Mouse (Mus musculus): ENCODE measurements around the gene Dscaml1. TPM values are rescaled to one million over a fixed set of nuclear protein-coding genes. Genes with fewer than 3 reads are reported as not detected.

Dscaml1 gene
- polyA plus RNA-seq, 1 experiment from 2014 or later = 0.01 TPM

DNA sequence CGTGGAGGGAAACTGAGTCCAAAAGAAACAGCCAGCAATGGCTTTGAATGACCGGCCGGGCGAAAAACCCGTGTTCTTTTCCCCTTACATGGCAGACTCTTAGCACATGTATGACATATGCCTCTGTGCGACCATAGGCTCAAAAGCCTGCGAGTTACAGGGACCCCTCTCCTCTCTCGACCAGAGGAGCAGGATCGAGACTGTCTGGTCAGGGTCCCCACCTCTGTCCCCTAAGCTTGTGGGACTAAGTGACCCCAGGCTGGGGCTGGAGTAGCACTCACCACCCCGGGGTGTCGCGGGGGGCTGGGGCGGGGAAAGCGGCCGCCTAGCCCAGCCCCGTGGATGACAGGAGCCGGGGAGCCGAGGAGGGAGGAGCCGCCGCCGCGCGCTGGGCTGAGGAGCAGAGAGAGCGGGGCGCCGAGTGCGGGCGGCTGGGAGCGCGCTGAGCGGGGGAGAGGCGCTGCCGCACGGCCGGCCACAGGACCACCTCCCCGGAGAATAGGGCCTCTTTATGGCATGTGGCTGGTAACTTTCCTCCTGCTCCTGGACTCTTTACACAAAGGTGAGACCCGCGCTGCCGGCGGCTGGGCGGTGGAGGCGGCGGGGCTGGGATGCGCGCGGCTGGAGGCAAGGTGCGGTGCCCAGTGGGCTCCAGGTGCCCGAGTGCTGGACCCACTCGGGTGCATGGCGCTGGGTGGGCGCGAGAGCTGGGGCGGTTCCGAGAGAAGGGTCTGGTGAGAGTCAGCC is 3.7 kb downstream of the Dscaml1 start:
- no peak for ATAC-seq (ENCODE audit: insufficient read depth)
- Histone ChIP-seq H3K9me3 (replicated peaks) (no peaks in the 10 kb centered on the region), H3K27ac (replicated peaks) (no peak overlapping the region), H3K4me1 (replicated peaks) (no peaks in the 10 kb centered on the region), H3K9ac (no peak overlapping the region), H3K4me3 (replicated peaks) (no peak overlapping the region), H3K36me3 (replicated peaks) (no peaks in the 10 kb centered on the region), H3K27me3 (peaks cover 57% of the 10 kb centered on the region), H3K4me2 (peak overlapping the region; percentile 23)
- WGBS (ENCODE audit: insufficient replicate concordance) = 3% methylated on average over 54 of the region's 54 CpGs

DNA sequence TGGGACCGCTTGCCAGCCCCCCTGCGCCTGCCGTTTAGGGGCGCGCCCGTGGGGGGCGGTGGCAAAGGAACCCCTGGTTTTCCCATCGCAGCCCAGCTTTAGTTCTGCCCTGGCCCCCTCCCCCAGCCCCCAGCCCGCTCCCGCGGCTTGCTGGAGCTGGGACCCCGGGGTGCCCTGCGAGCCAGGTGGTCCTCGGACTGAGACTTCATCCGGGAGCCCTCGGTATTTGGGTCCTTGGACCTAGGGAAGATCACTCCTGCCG is 4.2 kb downstream of the Dscaml1 start:
- Histone ChIP-seq H3K4me1 (replicated peaks) (no peaks in the 10 kb centered on the region), H3K36me3 (replicated peaks) (no peaks in the 10 kb centered on the region), H3K27ac (replicated peaks) (no peak overlapping the region), H3K4me3 (replicated peaks) (no peak overlapping the region), H3K9ac (no peak overlapping the region), H3K4me2 (no peak overlapping the region), H3K27me3 (peaks cover 57% of the 10 kb centered on the region), H3K9me3 (replicated peaks) (no peaks in the 10 kb centered on the region)
- 5% methylated on average over 17 of the region's 17 CpGs for WGBS (ENCODE audit: insufficient replicate concordance)
- ATAC-seq (ENCODE audit: insufficient read depth) = no peak

DNA sequence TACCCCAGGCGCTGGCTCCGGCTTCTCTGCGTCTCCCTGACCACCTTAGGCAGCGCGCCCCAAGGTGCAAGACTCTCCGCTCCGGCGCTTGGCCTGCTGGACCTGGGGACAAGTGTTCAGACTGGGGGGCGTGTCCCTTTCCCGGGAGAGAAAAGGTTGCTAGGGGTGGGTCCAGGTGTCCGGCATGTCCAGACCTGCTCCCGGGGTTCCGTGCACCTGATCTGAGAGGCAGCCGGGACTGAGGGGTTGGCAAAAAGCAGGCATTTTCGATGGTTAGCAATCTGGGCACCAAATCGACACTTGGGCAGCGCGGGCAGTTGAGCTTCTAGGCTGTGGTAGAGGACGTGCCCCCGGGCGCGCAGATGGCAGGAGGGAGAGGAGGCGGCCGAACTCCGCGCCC is 4.7 kb downstream of the Dscaml1 start:
- no peak overlapping the region for H3K4me2 ChIP-seq

DNA sequence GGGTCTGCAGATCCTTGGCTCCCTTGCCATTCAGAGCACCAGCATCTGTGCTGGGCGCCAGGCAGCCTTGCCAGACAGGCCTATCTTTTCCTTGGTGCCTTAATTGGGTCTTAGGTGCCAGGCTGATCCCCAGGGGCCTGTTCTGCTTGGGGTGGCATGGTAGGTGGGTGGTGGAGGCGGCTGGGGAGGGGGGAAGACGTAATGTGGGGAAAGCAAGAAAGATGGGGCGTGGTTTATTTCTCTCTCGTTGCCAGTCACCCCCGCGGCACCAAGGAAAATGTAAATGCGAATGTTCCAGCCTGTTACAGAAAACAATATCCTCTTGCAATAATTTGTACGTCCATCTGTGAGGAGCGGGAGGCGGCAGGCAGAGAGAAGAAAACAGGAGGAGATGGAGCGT is 6.2 kb downstream of the Dscaml1 start:
- no peak overlapping the region for H3K27ac ChIP-seq (replicated peaks)
- H3K9ac ChIP-seq = no peak overlapping the region
- H3K4me2 ChIP-seq = no peak overlapping the region
- no peak for ATAC-seq (ENCODE audit: insufficient read depth)
- H3K9me3 ChIP-seq (replicated peaks) = no peaks in the 10 kb centered on the region
- no peaks in the 10 kb centered on the region for H3K4me1 ChIP-seq (replicated peaks)
- H3K4me3 ChIP-seq (replicated peaks) = no peak overlapping the region
- WGBS (ENCODE audit: insufficient replicate concordance) = 62% methylated on average over 12 of the region's 12 CpGs
- peaks cover 54% of the 10 kb centered on the region for H3K27me3 ChIP-seq
- no peaks in the 10 kb centered on the region for H3K36me3 ChIP-seq (replicated peaks)

More for the DNA sequence above, 4.7 kb downstream of the Dscaml1 start:
- Histone ChIP-seq H3K27ac (replicated peaks) (no peak overlapping the region), H3K4me3 (replicated peaks) (no peak overlapping the region), H3K4me1 (replicated peaks) (no peaks in the 10 kb centered on the region), H3K27me3 (peaks cover 57% of the 10 kb centered on the region), H3K36me3 (replicated peaks) (no peaks in the 10 kb centered on the region), H3K9me3 (replicated peaks) (no peaks in the 10 kb centered on the region), H3K9ac (no peak overlapping the region)
- no peak for ATAC-seq (ENCODE audit: insufficient read depth)
- 7% methylated on average over 26 of the region's 26 CpGs for WGBS (ENCODE audit: insufficient replicate concordance)

DNA sequence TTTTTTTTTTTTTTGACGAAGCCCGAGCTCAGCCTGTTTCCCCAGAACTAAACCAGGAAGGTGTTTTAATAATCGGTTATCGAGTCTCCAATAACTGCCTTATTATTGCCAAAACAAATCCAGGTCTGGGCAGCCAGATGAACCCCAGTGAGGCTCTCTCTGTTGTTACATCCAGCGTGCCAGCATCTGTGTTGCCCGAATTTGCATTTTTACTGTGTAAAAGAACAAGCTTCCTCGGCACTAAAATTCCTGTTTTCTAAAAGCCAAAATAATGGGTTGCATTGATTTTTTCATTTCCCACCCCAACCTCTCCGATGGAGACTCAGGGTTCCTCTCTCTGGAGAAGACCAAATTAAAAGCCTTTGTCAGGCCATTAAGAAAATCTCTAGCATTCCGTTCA is 6.7 kb downstream of the Dscaml1 start:
- Histone ChIP-seq H3K27me3 (peaks cover 50% of the 10 kb centered on the region), H3K9me3 (replicated peaks) (no peaks in the 10 kb centered on the region), H3K9ac (no peak overlapping the region), H3K36me3 (replicated peaks) (no peaks in the 10 kb centered on the region), H3K4me3 (replicated peaks) (no peak overlapping the region), H3K27ac (replicated peaks) (no peak overlapping the region), H3K4me1 (replicated peaks) (no peaks in the 10 kb centered on the region), H3K4me2 (no peak overlapping the region)
- 61% methylated on average over 9 of the region's 9 CpGs for WGBS (ENCODE audit: insufficient replicate concordance)
- no peak for ATAC-seq (ENCODE audit: insufficient read depth)

DNA sequence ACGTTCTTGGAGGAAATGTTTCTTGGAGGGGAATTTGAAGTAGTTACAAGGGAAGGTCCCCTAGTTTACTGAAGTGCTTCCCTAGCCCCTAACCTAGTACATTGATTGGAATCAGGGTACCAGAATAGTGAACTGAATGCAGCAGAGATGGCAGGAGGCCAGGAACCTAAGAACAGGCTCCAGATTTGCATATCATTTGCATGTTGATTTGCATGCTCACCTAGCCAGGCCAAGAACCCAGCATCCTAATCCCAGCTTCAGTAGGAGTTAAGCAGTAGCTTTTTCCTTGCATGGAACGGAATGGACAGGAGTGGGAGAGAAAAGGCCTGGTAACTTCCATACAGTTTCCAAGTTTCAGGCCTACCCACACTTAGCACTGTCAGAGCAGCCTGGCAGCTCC is 7.7 kb downstream of the Dscaml1 start:
- no peak for ATAC-seq (ENCODE audit: insufficient read depth)
- Histone ChIP-seq H3K27ac (replicated peaks) (no peak overlapping the region), H3K4me1 (replicated peaks) (no peaks in the 10 kb centered on the region), H3K9me3 (replicated peaks) (no peaks in the 10 kb centered on the region), H3K36me3 (replicated peaks) (no peaks in the 10 kb centered on the region), H3K4me3 (replicated peaks) (no peak overlapping the region), H3K27me3 (peaks cover 43% of the 10 kb centered on the region), H3K4me2 (no peak overlapping the region), H3K9ac (no peak overlapping the region)
- 55% methylated on average over 2 of the region's 2 CpGs for WGBS (ENCODE audit: insufficient replicate concordance)

DNA sequence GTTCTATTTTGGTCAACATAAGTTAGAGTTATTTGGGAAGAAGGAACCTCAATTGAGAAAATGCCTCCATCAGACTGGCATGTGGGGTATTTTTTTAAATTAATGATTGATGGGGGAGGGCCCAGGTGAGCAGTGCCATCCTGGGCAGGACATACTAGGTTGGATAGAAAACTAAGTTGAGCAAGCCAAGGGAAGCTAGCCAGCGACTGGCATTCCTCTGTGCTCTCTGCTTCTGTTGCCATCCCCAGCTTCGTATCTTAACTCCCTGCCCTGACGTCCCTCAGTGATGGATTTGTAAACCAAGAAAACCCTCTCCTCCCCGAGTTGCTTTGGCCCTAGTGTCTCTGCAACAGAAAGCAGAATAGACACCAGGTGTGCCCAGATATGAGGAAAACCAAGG is 12.6 kb downstream of the Dscaml1 start:
- no peak for ATAC-seq (ENCODE audit: insufficient read depth)
- peaks cover 8% of the 10 kb centered on the region; the same call in 1 of the 2 replicates for H3K27me3 ChIP-seq
- H3K4me2 ChIP-seq = no peak overlapping the region
- H3K36me3 ChIP-seq (replicated peaks) = no peaks in the 10 kb centered on the region
- H3K27ac ChIP-seq (replicated peaks) = no peak overlapping the region
- 50% methylated on average over 4 of the region's 4 CpGs for WGBS (ENCODE audit: insufficient replicate concordance)
- H3K4me3 ChIP-seq (replicated peaks) = no peak overlapping the region
- H3K4me1 ChIP-seq (replicated peaks) = no peaks in the 10 kb centered on the region
- no peak overlapping the region for H3K9ac ChIP-seq
- no peaks in the 10 kb centered on the region for H3K9me3 ChIP-seq (replicated peaks)

DNA sequence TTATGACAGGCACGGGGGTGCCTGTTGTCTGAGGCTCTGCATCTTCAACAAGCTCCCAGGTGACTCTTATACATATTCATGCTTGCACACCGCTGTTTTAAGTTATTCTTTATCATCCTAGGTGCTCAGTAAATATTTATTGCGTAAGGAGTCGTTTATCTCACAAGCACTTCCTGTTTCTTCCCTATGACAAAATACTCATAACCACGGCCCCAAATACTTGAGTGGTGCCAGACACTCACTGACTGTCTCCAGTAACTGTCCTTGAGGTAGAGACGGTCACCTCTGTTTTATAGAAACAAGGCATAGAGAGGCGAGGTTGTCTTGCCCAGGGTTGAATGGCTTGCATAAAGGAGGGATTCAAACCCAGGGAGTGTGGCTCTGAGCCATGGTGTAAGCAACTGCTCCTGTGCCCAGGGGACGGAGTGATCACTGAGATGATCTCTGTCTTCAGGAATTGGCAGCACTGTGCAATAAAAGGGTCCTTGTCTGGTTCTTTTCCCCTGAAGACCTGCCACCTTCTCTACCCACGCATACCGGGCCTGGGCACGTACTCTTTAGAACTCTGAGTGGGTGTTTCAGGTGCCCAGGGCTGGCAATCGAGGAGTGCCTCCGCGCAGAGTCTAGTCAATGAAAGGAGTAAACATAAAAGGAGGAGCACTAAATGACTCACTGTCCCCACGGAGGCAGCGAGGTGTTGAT is 13.8 kb downstream of the Dscaml1 start:
- Histone ChIP-seq H3K27me3 (peaks cover 4% of the 10 kb centered on the region; the same call in 1 of the 2 replicates), H3K4me1 (replicated peaks) (no peaks in the 10 kb centered on the region), H3K36me3 (replicated peaks) (no peaks in the 10 kb centered on the region), H3K9me3 (replicated peaks) (no peaks in the 10 kb centered on the region), H3K4me3 (replicated peaks) (no peak overlapping the region), H3K4me2 (no peak overlapping the region), H3K9ac (no peak overlapping the region), H3K27ac (replicated peaks) (no peak overlapping the region)
- ATAC-seq (ENCODE audit: insufficient read depth) = no peak
- 52% methylated on average over 16 of the region's 16 CpGs for WGBS (ENCODE audit: insufficient replicate concordance)

DNA sequence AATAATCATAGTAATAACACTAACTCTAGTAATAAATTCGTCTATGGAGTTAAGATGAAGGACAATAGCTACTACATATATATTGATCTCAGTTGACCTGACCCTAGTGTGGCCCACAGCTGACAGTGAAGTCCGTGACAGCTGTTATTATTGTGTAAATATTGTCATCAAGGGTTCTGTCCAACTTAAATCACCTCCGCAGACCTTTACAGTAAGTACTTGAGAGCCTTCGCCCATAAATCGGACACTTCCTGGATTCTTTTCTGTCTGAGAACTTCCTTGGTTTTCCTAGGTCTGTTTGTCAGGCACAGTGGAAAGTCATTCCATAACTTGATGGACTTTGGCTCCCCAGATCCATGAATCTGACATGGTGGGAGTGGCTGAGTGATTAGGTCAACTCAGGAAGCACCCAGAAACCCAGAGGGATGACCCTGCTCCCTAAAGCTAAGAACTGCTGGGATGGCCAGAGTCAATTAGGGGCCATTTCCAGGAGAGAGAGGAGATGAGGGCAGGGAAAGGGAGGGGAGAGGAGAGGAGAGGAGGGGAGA is 17.9 kb downstream of the Dscaml1 start:
- Histone ChIP-seq H3K36me3 (replicated peaks) (no peaks in the 10 kb centered on the region), H3K9ac (no peak overlapping the region), H3K27me3 (peaks cover 9% of the 10 kb centered on the region; the same call in 1 of the 2 replicates), H3K4me1 (replicated peaks) (no peaks in the 10 kb centered on the region), H3K4me3 (replicated peaks) (no peak overlapping the region), H3K9me3 (replicated peaks) (no peaks in the 10 kb centered on the region), H3K27ac (replicated peaks) (no peak overlapping the region), H3K4me2 (no peak overlapping the region)
- 57% methylated on average over 5 of the region's 5 CpGs for WGBS (ENCODE audit: insufficient replicate concordance)
- no peak for ATAC-seq (ENCODE audit: insufficient read depth)

DNA sequence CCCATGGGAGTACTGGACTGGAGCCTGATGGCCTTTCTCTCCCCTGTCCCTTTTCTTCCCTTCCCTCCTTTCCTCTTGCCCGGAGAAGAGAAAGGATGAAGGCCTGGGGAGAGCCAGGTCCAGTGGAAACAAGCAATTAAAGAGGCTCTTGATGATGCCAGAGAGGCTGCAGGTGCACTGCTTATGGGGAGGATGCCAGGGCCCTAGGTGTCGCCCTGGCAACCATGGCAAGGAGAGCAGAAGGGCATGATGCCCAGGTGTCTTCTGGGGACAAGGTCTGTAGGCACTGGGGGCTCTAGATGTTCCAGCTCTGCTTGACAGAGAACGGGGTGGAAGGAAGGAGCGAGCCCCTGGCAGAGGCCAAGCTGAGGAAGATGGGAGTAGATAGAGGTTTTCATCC is 23.2 kb downstream of the Dscaml1 start:
- ATAC-seq (ENCODE audit: insufficient read depth) = no peak
- H3K9me3 ChIP-seq (replicated peaks) = no peaks in the 10 kb centered on the region
- H3K27ac ChIP-seq (replicated peaks) = no peak overlapping the region
- no peaks in the 10 kb centered on the region for H3K4me1 ChIP-seq (replicated peaks)
- H3K27me3 ChIP-seq = peaks cover 5% of the 10 kb centered on the region; the same call in 1 of the 2 replicates
- H3K4me3 ChIP-seq (replicated peaks) = no peak overlapping the region
- H3K9ac ChIP-seq = no peak overlapping the region
- no peaks in the 10 kb centered on the region for H3K36me3 ChIP-seq (replicated peaks)
- H3K4me2 ChIP-seq = no peak overlapping the region
- 54% methylated on average over 4 of the region's 4 CpGs for WGBS (ENCODE audit: insufficient replicate concordance)

DNA sequence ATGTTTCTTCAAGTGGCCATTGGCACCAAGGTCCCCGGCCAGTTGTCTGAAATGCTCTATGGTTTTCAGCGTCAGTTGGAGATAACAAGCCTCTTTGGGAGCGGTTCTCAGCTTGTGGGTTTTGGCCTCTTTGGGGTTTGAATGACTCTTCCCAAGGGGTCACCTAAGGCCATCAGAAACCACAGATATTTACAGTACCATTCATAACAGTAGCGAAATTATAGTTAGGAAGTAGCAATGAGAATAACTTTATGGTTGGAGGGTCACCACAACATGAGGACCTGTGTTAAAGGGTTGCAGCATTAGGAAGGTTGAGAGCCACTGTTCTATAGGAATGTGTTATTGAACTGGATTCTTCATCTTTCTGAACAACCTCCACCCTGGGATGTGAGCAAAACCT is 24.9 kb downstream of the Dscaml1 start:
- Histone ChIP-seq H3K9me3 (replicated peaks) (no peaks in the 10 kb centered on the region), H3K4me1 (replicated peaks) (no peaks in the 10 kb centered on the region), H3K4me2 (no peak overlapping the region), H3K27ac (replicated peaks) (no peak overlapping the region), H3K4me3 (replicated peaks) (no peak overlapping the region), H3K36me3 (replicated peaks) (no peaks in the 10 kb centered on the region), H3K9ac (no peak overlapping the region), H3K27me3 (peaks cover 5% of the 10 kb centered on the region; the same call in 1 of the 2 replicates)
- 40% methylated on average over 4 of the region's 4 CpGs for WGBS (ENCODE audit: insufficient replicate concordance)
- no peak for ATAC-seq (ENCODE audit: insufficient read depth)

Data from liver, embryonic 15.5 days (tissue).